ENCODE assay signal across 11 mouse cellular contexts in the genomic region with DNA sequence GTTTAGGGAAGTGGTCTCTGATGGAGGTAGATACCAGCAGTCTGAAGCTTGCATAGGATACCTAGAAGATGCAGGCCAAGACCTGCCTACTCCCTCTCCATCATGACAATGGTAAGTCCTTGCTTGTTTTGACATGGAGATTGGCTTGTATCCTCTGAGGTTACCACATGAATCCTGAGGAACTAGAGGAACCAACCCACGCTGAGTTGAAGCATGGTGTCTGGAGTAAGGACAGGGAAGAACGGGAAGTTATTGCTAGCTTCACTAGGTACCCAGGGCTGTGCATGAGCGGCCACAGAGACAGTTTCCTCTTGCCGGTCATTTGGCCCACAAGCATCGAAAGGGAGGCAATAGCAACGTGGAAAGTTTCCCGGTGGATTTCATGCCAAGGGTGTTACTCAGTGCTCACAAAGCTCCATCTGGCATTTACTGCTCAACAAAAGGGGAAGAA. TPM values are rescaled to one million over a fixed set of nuclear protein-coding genes. Genes with fewer than 3 reads are reported as not detected.
DNase-seq lines count a peak whose midpoint lies in the region; ATAC-seq lines count a peak whose summit lies in the region.
"Had no signal": no experiment of that assay in that cellular context is flagged by ENCODE, and none has a peak within 500 bp of the region (broad histone marks: within the 10 kb centered on the region; RNA-seq: fewer than 3 reads in every experiment).

No protein-coding gene starts in this region.

- H3K27ac ChIP-seq in kidney, embryonic 14.5 days (ENCODE audit: low read depth, low read length): no peak overlapping the region
- no peak overlapping the region for H3K27ac ChIP-seq in intestine, embryonic 15.5 days
- no peak overlapping the region for H3K27ac ChIP-seq in hindbrain, embryonic 12.5 days

- H3K9ac ChIP-seq in kidney, embryonic 14.5 days (ENCODE audit: low read depth, low read length): no peak overlapping the region
- H3K9ac ChIP-seq in intestine, embryonic 15.5 days: no peak overlapping the region
- H3K9ac ChIP-seq in hindbrain, embryonic 12.5 days: no peak overlapping the region
- H3K9ac ChIP-seq: heart, embryonic 12.5 days had no signal

- WGBS in kidney, embryonic 14.5 days: 48% methylated on average over 7 of the region's 7 CpGs
- WGBS in intestine, embryonic 15.5 days: 75% methylated on average over 7 of the region's 7 CpGs
- 80% methylated on average over 7 of the region's 7 CpGs for whole genome bisulfite sequencing in hindbrain, embryonic 12.5 days

- H3K4me1 ChIP-seq in kidney, embryonic 14.5 days (ENCODE audit: control insufficient read depth, insufficient read depth, low read length): no peaks in the 10 kb centered on the region
- no peaks in the 10 kb centered on the region for H3K4me1 ChIP-seq in intestine, embryonic 15.5 days (replicated peaks)
- H3K4me1 ChIP-seq in hindbrain, embryonic 12.5 days: no peaks in the 10 kb centered on the region
- H3K4me1 ChIP-seq: heart, embryonic 12.5 days had no signal

- DNase-seq in kidney, adult 8-10 months: no peak
- DNase-seq in Muller cell, postnatal 12 days (ENCODE audit: inconsistent ontology term): peak; percentile 67
- DNase-seq in cerebellum, adult 11-12 months: peak; percentile 36
- DNase-seq in lung, postnatal 25 days (ENCODE audit: low spot score): peak; percentile 7
- DNase-seq in adrenal gland, adult (ENCODE audit: inconsistent age in 2 of 2, low spot score in 1 of 2): no peak
- DNase-seq: adrenal gland, postnatal 10 days; thymus, postnatal 36 days had no signal

- ATAC-seq in kidney, embryonic 14.5 days (ENCODE audit: low FRiP score, low TSS enrichment): 0 out of 2 replicates have a peak, but pooled peaks have one; percentile 43
- no peak for ATAC-seq in intestine, embryonic 15.5 days
- ATAC-seq in hindbrain, embryonic 12.5 days (ENCODE audit: low FRiP score): no peak

- H3K4me2 ChIP-seq in kidney, embryonic 14.5 days (replicated peaks; ENCODE audit: low read depth, low read length): no peak overlapping the region
- no peak overlapping the region for H3K4me2 ChIP-seq in intestine, embryonic 15.5 days (replicated peaks)
- H3K4me2 ChIP-seq in hindbrain, embryonic 12.5 days (replicated peaks): no peak overlapping the region
- H3K4me2 ChIP-seq: heart, embryonic 12.5 days had no signal

- no peaks in the 10 kb centered on the region for H3K36me3 ChIP-seq in kidney, embryonic 14.5 days (ENCODE audit: control insufficient read depth, insufficient read depth, low read length)
- no peaks in the 10 kb centered on the region for H3K36me3 ChIP-seq in intestine, embryonic 15.5 days
- H3K36me3 ChIP-seq in hindbrain, embryonic 12.5 days: no peaks in the 10 kb centered on the region
- H3K36me3 ChIP-seq: heart, embryonic 12.5 days had no signal

- H3K9me3 ChIP-seq in kidney, embryonic 14.5 days (ENCODE audit: control insufficient read depth, low read length): no peaks in the 10 kb centered on the region
- H3K9me3 ChIP-seq in intestine, embryonic 15.5 days: no peaks in the 10 kb centered on the region
- no peaks in the 10 kb centered on the region for H3K9me3 ChIP-seq in hindbrain, embryonic 12.5 days (replicated peaks)
- H3K9me3 ChIP-seq: heart, embryonic 12.5 days had no signal

- no peak overlapping the region for H3K4me3 ChIP-seq in kidney, embryonic 14.5 days (ENCODE audit: low read length)
- H3K4me3 ChIP-seq in intestine, embryonic 15.5 days (replicated peaks): no peak overlapping the region
- H3K4me3 ChIP-seq in hindbrain, embryonic 12.5 days: no peak overlapping the region
- H3K4me3 ChIP-seq: heart, embryonic 12.5 days had no signal

- H3K27me3 ChIP-seq in kidney, embryonic 14.5 days (ENCODE audit: control insufficient read depth, insufficient read depth, low read length): no peaks in the 10 kb centered on the region
- no peaks in the 10 kb centered on the region for H3K27me3 ChIP-seq in intestine, embryonic 15.5 days (replicated peaks)
- no peaks in the 10 kb centered on the region for H3K27me3 ChIP-seq in hindbrain, embryonic 12.5 days
- H3K27me3 ChIP-seq: heart, embryonic 12.5 days had no signal

RNA-seq across cellular contexts. Expression of a gene that starts 16.0 kb away (rescaled TPM):
- polyA plus RNA-seq in kidney, embryonic 14.5 days (2014; fragmentation: Nextera tagmentation; extraction: Ambion mirVana): 16.7 and 22.6 TPM in 2 replicates
- 19.7 and 20.1 TPM in 2 replicates for polyA plus RNA-seq in intestine, embryonic 15.5 days (2015; fragmentation: Nextera tagmentation; extraction: Ambion mirVana)
- polyA plus RNA-seq in hindbrain, embryonic 12.5 days (2016; fragmentation: Nextera tagmentation; extraction: Ambion mirVana): 39.9 and 40.8 TPM in 2 replicates

Comparison
In these comparisons a context has a peak if more than half of its experiments do, and no peak if none do; other contexts are left out.
1. DNase-seq: peak in Muller cell, postnatal 12 days (single experiment), cerebellum, adult 11-12 months (single experiment) and lung, postnatal 25 days (single experiment); none in kidney, adult 8-10 months (0 of 2) and adrenal gland, adult (0 of 2).